Mouse (Mus musculus) embryo, embryonic 10 days (tissue): Measurements from ENCODE around the gene Helz.

Experiments
- DNase-seq: peaks from one replicate; pipeline ENCODE4 v3.0.0-alpha.2; 2015; ENCODE audit warnings: low spot score

Gene Helz

GRCm38 (mm10) chr11:107674601-107675000 is 126.9 kb downstream of the Helz start:
- no peak for DNase-seq

- DNase-seq = no peak
Measured at GRCm38 (mm10) chr11:107675246-107675645, 127.5 kb downstream of the Helz start.

- DNase-seq = no peak
Measured at GRCm38 (mm10) chr11:107676207-107676940, 128.6 kb downstream of the Helz start.

- DNase-seq = no peak
Measured at GRCm38 (mm10) chr11:107682694-107683355, 135.1 kb downstream of the Helz start.

- DNase-seq = no peak
Measured at GRCm38 (mm10) chr11:107683544-107684465, 136.1 kb downstream of the Helz start.

- DNase-seq = no peak
Measured at GRCm38 (mm10) chr11:107686290-107686689, 138.6 kb downstream of the Helz start.

GRCm38 (mm10) chr11:107688480-107688879 is 140.8 kb downstream of the Helz start:
- no peak for DNase-seq

- no peak for DNase-seq
Measured at GRCm38 (mm10) chr11:107691569-107691968, 143.8 kb downstream of the Helz start.

- DNase-seq = no peak
Measured at GRCm38 (mm10) chr11:107693338-107693737, 145.6 kb downstream of the Helz start.

GRCm38 (mm10) chr11:107699967-107700366 is 152.2 kb downstream of the Helz start:
- no peak for DNase-seq

- peak; percentile 21 for DNase-seq
Measured at GRCm38 (mm10) chr11:107703272-107704134, 155.8 kb downstream of the Helz start.

- no peak for DNase-seq
Measured at GRCm38 (mm10) chr11:107705060-107705459, 157.3 kb downstream of the Helz start.

GRCm38 (mm10) chr11:107705476-107706074 is 157.8 kb downstream of the Helz start:
- DNase-seq = no peak

- DNase-seq = peak; percentile 29
Measured at GRCm38 (mm10) chr11:107707897-107708610, 160.3 kb downstream of the Helz start.

GRCm38 (mm10) chr11:107710379-107710778 is 162.6 kb downstream of the Helz start:
- no peak for DNase-seq

GRCm38 (mm10) chr11:107714368-107714767 is 166.6 kb downstream of the Helz start:
- DNase-seq = no peak

- DNase-seq = no peak
Measured at GRCm38 (mm10) chr11:107716332-107716938, 168.7 kb downstream of the Helz start, which contains the start of gene Cacng1. Gene Cacng1 (minus strand): TSS chr11:107716522.

- no peak for DNase-seq
Measured at GRCm38 (mm10) chr11:107720264-107721021, 172.7 kb downstream of the Helz start.

GRCm38 (mm10) chr11:107721057-107721456 is 173.3 kb downstream of the Helz start:
- no peak for DNase-seq
